Mouse (Mus musculus) olfactory bulb, adult 2 months (tissue): ENCODE measurements around the gene Ccdc60.

ENCODE experiments used
- CTCF ChIP-seq: fragments of 200-500 bp; IDR thresholded peaks from 2 replicates; pipeline ENCODE4 v1.5.1; 2012; ENCODE audit warnings: low read depth, mild to moderate bottlenecking, low read length, moderate library complexity; ENCODE audit not compliant: insufficient read depth
- POLR2A ChIP-seq: fragments of 200-500 bp; IDR thresholded peaks from 2 replicates; pipeline ENCODE4 v1.6.1; 2012; ENCODE audit warnings: mild to moderate bottlenecking, low read depth, low read length, moderate library complexity; ENCODE audit not compliant: insufficient read depth

DNA sequence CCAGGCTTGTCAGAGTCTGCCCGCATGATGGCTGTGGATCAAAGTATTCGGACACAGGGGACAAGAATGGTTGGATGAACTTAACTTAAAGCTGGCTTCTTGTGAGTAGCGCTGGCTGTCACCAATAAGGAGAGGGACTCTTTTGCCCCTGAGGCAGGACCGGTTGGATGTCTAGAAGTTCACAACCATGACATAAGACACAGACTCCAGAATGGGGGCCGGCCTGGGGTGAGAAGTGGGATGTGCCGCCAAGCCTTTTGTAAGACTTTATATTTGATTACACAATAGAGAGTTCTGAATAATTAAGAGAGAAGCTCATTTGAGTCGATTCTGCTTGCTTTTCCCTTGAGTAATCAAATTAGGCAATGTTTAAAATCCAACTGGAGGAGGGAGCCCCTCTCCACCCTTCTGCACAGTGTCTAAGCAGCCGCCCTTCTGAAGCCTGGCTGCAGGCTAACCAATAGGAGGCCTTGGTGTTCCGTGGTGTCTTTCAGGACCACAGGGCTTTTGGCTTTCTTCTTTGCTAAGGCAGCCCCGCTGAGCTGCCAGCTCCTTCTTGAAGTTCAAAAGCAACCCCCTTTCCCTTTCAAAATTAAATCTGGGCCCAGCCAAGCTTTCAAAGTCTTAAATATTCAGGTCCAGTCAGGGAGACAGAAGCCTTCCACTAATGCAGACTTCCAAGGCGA is 123.4 kb downstream of the Ccdc60 start:
- TF ChIP-seq POLR2A (no peak), CTCF (no peak)
